In the genomic region with DNA sequence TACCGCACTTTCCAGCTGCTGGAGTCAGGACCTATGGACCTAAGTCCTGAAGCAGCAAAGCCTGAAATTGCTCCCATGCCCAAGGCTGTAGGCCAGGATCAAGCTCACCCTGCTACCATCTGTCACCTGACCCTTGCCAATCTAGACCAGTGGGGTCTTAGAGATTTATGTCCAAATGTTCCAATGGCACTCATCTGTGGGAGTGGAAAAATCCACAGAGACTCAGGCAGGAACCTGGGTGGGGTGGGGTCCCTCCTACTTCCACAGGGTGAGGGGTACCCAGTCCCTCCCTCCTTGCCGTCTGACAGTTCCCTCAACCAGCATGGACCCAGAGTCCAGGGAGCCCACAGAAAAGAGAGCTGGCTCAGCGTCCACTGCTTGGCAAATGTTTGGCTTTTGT, we compare ENCODE assay signal across 17 mouse cellular contexts.
DNase-seq lines count a peak whose midpoint lies in the region; ATAC-seq lines count a peak whose summit lies in the region.
"Had no signal": no experiment of that assay in that cellular context is flagged by ENCODE, and none has a peak within 500 bp of the region (broad histone marks: within the 10 kb centered on the region; RNA-seq: fewer than 3 reads in every experiment).

No protein-coding gene starts in this region.

- no peak overlapping the region for H3K4me3 ChIP-seq in heart, embryonic 12.5 days
- H3K4me3 ChIP-seq in limb, embryonic 13.5 days = no peak overlapping the region
- no peak overlapping the region for H3K4me3 ChIP-seq in limb, embryonic 10.5 days
- H3K4me3 ChIP-seq in embryonic facial prominence, embryonic 10.5 days = no peak overlapping the region
- H3K4me3 ChIP-seq: limb, embryonic 12.5 days; neural tube, embryonic 12.5 days had no signal

- H3K27me3 ChIP-seq in heart, embryonic 12.5 days (replicated peaks) = no peaks in the 10 kb centered on the region
- H3K27me3 ChIP-seq in limb, embryonic 13.5 days = 0 out of 2 replicates have a peak, but pooled peaks cover 4% of the 10 kb centered on the region
- H3K27me3 ChIP-seq in limb, embryonic 10.5 days (ENCODE audit: low read depth, poor library complexity, severe bottlenecking) = no peaks in the 10 kb centered on the region
- H3K27me3 ChIP-seq in embryonic facial prominence, embryonic 10.5 days (replicated peaks; ENCODE audit: low read depth, poor library complexity, severe bottlenecking) = 0 out of 2 replicates have a peak, but pooled peaks cover 5% of the 10 kb centered on the region
- H3K27me3 ChIP-seq: neural tube, embryonic 12.5 days had no signal

- H3K9ac ChIP-seq in heart, embryonic 12.5 days = no peak overlapping the region
- H3K9ac ChIP-seq in limb, embryonic 13.5 days = no peak overlapping the region
- H3K9ac ChIP-seq: forebrain, postnatal 0 days; limb, embryonic 12.5 days; neural tube, embryonic 12.5 days had no signal

- intact Hi-C loops in heart, postnatal 25 days (cut with DNase I) = loop anchor here (5.0 kb wide), 1 partner anchor 292 kb away; no protein-coding TSS in a partner anchor

- ATAC-seq in heart, embryonic 12.5 days (ENCODE audit: insufficient number of reproducible peaks, low FRiP score) = no peak
- ATAC-seq in limb, embryonic 13.5 days (ENCODE audit: low FRiP score, low read depth) = no peak
- ATAC-seq: forebrain, postnatal 0 days; hindbrain, embryonic 16.5 days had no signal

- H3K4me1 ChIP-seq in heart, embryonic 12.5 days (replicated peaks) = peaks cover 83% of the 10 kb centered on the region
- peaks cover 45% of the 10 kb centered on the region for H3K4me1 ChIP-seq in limb, embryonic 13.5 days
- H3K4me1 ChIP-seq in limb, embryonic 10.5 days = peaks cover 28% of the 10 kb centered on the region
- H3K4me1 ChIP-seq in embryonic facial prominence, embryonic 10.5 days = peaks cover 46% of the 10 kb centered on the region

- 84% methylated on average over 3 of the region's 3 CpGs for WGBS in heart, embryonic 12.5 days
- 85% methylated on average over 3 of the region's 3 CpGs for WGBS in limb, embryonic 13.5 days
- 86% methylated on average over 3 of the region's 3 CpGs for WGBS in limb, embryonic 10.5 days
- WGBS in embryonic facial prominence, embryonic 10.5 days = 68% methylated on average over 3 of the region's 3 CpGs

- H3K9me3 ChIP-seq in heart, embryonic 12.5 days (replicated peaks) = no peaks in the 10 kb centered on the region
- H3K9me3 ChIP-seq in limb, embryonic 13.5 days = no peaks in the 10 kb centered on the region
- no peaks in the 10 kb centered on the region for H3K9me3 ChIP-seq in limb, embryonic 10.5 days (replicated peaks)
- no peaks in the 10 kb centered on the region for H3K9me3 ChIP-seq in embryonic facial prominence, embryonic 10.5 days
- H3K9me3 ChIP-seq: limb, embryonic 12.5 days; neural tube, embryonic 12.5 days had no signal

- no peak overlapping the region for H3K4me2 ChIP-seq in heart, embryonic 12.5 days
- H3K4me2 ChIP-seq in limb, embryonic 13.5 days (replicated peaks) = no peak overlapping the region
- H3K4me2 ChIP-seq: limb, embryonic 12.5 days; neural tube, embryonic 12.5 days had no signal

- peaks cover 6% of the 10 kb centered on the region; the same call in 1 of the 2 replicates for H3K36me3 ChIP-seq in heart, embryonic 12.5 days
- no peaks in the 10 kb centered on the region for H3K36me3 ChIP-seq in limb, embryonic 13.5 days
- H3K36me3 ChIP-seq in limb, embryonic 10.5 days = no peaks in the 10 kb centered on the region
- H3K36me3 ChIP-seq in embryonic facial prominence, embryonic 10.5 days (replicated peaks) = no peaks in the 10 kb centered on the region
- H3K36me3 ChIP-seq: limb, embryonic 12.5 days; neural tube, embryonic 12.5 days had no signal

- DNase-seq in heart, postnatal 25 days (ENCODE audit: low spot score) = no peak
- no peak for DNase-seq in limb, embryonic 10.5 days (ENCODE audit: low spot score)
- peak; percentile 74 to 77 for DNase-seq in cerebellum, adult 18-20 months
- no peak for DNase-seq in embryonic facial prominence, embryonic 10.5 days (ENCODE audit: low spot score)
- no peak for DNase-seq in embryo, embryonic 10.5 days (ENCODE audit: low spot score)
- DNase-seq in embryo, embryonic 11 days = no peak
- DNase-seq: adrenal gland, adult 8-10 months; B cell, adult 2 months; forebrain, postnatal 0 days; kidney, adult 18-20 months; lung, postnatal 4 days; right cerebral cortex, postnatal 25 days had no signal

- peak overlapping the region; percentile 83; the same call in 1 of the 2 replicates for H3K27ac ChIP-seq in heart, embryonic 12.5 days (ENCODE audit: poor library complexity, severe bottlenecking)
- H3K27ac ChIP-seq in limb, embryonic 13.5 days = peak overlapping the region; percentile 22; the same call in 1 of the 2 replicates
- no peak overlapping the region for H3K27ac ChIP-seq in limb, embryonic 10.5 days
- 0 out of 2 replicates have a peak overlapping the region, but pooled peaks have one; percentile 2 for H3K27ac ChIP-seq in embryonic facial prominence, embryonic 10.5 days (replicated peaks)
- H3K27ac ChIP-seq: limb, embryonic 12.5 days; neural tube, embryonic 12.5 days had no signal

Comparison
In these comparisons a context has a peak if more than half of its experiments do, and no peak if none do; other contexts are left out.
1. DNase-seq: peak in cerebellum, adult 18-20 months (2 of 2); none in heart, postnatal 25 days (single experiment), limb, embryonic 10.5 days (single experiment), embryonic facial prominence, embryonic 10.5 days (single experiment), embryo, embryonic 10.5 days (single experiment) and embryo, embryonic 11 days (single experiment).